Mouse (Mus musculus) kidney, adult 2 months (tissue): ENCODE measurements at regions not wholly inside any gene's neighbourhood (a gene's known extent, or its start where the extent isn't known, plus 50 kb on each side); places are given as distances from the start of the nearest gene placed in this dataset.

Experiments used
- DNase-seq: peaks from one replicate; pipeline ENCODE4 v3.0.0; 2021
- H3K27ac ChIP-seq: fragments of 200-500 bp; 2 replicates; pipeline ENCODE4 v1.5.1; 2012; ENCODE audit warnings: low read depth, low read length, control low read depth, inconsistent platforms; ENCODE audit not compliant: insufficient read depth
- H3K27me3 ChIP-seq: fragments of 200-500 bp; replicated peaks from 2 replicates; pipeline ENCODE4 v1.6.1; 2012; ENCODE audit warnings: mild to moderate bottlenecking, moderate library complexity, low read length, inconsistent platforms; ENCODE audit not compliant: control insufficient read depth, insufficient read depth
- H3K36me3 ChIP-seq: fragments of 200-500 bp; 2 replicates; pipeline ENCODE4 v1.6.1; 2012; ENCODE audit warnings: mild to moderate bottlenecking, moderate library complexity, low read length, inconsistent platforms; ENCODE audit not compliant: control insufficient read depth, insufficient read depth
- H3K4me1 ChIP-seq: fragments of 200-500 bp; 2 replicates; pipeline ENCODE4 v1.6.1; 2011; ENCODE audit warnings: low read length; ENCODE audit not compliant: control insufficient read depth, insufficient read depth
- H3K4me3 ChIP-seq: fragments of 200-500 bp; 2 replicates; pipeline ENCODE4 v1.5.1; 2011; ENCODE audit warnings: mild to moderate bottlenecking, low read depth, low read length, control low read depth; ENCODE audit not compliant: insufficient read depth
- CTCF ChIP-seq: fragments of 200-500 bp; conservative IDR thresholded peaks from 2 replicates; pipeline ENCODE4 v1.5.1; 2011; ENCODE audit warnings: low read depth, mild to moderate bottlenecking, control low read depth, low read length, moderate library complexity, mixed read lengths; ENCODE audit not compliant: insufficient read depth, insufficient read length
- POLR2A ChIP-seq: fragments of 200-500 bp; IDR thresholded peaks from one replicate; pipeline ENCODE4 v1.6.1; 2011; ENCODE audit warnings: low read depth, low read length, control low read depth
- WGBS: fragments of 180-500 bp; shearing (Covaris S2); methylation state at CpG from one replicate; pipeline ENCODE4 v1.1.7; 2018; 5-methylcytosine and 5-hydroxymethylcytosine counted together

DNA sequence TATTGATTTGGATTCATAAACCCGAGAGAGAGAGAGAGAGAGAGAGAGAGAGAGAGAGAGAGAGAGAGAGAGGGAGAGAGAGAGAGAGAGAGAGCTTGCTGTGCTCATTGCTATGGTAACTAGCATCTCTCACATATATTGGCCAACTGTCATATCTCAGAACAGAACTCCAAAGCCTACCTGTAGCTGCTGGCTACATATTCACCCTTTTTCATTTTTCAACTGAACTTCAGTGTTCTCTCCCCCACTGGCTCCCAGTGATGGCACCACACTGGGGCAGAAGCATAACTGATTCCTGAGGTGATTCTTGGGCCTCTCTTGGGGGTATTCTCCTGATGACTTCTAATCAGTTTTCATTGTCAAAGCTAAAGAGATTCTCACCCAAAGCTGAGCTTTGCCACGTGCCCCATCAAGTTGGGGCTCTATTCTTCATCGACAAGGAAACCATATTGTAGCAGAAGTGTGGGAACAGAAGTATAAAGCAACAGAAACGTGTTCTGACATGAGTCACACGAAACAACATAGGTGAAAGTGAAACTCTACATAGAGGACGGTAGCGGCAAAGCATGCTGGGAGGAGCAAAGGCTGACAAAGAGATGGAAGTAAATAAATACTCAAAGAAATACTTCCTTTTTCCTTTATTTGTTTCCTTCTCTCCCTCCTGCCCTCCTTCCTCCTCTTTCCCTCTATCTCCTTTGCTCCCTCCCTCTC, 53.9 kb upstream of the Rbm24 start:
- no peak overlapping the region for H3K4me3 ChIP-seq
- 79% methylated on average over 7 of the region's 7 CpGs for WGBS
- H3K4me1 ChIP-seq, result no peaks in the 10 kb centered on the region
- no peaks in the 10 kb centered on the region for H3K36me3 ChIP-seq
- no peak for TF ChIP-seq CTCF
- no peak for TF ChIP-seq POLR2A
- DNase-seq, result no peak
- no peak overlapping the region for H3K27ac ChIP-seq
- no peaks in the 10 kb centered on the region for H3K27me3 ChIP-seq

DNA sequence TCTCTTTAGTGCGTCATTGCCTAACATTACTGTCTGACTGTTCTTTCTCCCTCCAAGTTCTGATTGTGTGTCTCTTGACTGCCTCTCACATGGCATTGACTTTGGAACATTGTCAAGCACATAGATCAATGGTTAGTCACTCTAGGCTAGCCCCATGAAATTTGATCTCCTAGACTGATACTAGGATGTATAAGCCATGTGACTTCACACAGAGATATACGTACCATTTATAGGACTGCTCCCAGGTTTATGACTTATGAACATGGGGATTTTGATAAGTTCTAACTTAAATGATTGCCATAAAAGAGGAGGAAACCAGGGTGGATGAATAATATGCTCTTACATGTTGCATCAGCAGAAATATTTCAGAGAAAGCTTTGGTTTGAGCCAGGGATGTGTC, 52.9 kb upstream of the Rbm24 start:
- no peak overlapping the region for H3K27ac ChIP-seq
- H3K4me3 ChIP-seq, result no peak overlapping the region
- no peak for TF ChIP-seq POLR2A
- TF ChIP-seq CTCF, result no peak
- no peaks in the 10 kb centered on the region for H3K4me1 ChIP-seq
- WGBS, result 94% methylated on average over 2 of the region's 2 CpGs
- no peaks in the 10 kb centered on the region for H3K36me3 ChIP-seq
- no peak for DNase-seq
- no peaks in the 10 kb centered on the region for H3K27me3 ChIP-seq
